Mouse (Mus musculus) A20 (cell line): ENCODE measurements around the gene Rab13.
A peak's percentile ranks its signal among the peaks of the same experiment; 100 is the strongest.
"Not testable (repeated sequence)": the region's sequence is repeated elsewhere in the genome, so short reads cannot be mapped to it uniquely, and the experiment has no call there.

ENCODE experiments used
- DNase-seq: peaks from one replicate; pipeline ENCODE4 v3.0.0-alpha.2; 2011; ENCODE audit warnings: low read depth, low spot score

Gene Rab13

DNA sequence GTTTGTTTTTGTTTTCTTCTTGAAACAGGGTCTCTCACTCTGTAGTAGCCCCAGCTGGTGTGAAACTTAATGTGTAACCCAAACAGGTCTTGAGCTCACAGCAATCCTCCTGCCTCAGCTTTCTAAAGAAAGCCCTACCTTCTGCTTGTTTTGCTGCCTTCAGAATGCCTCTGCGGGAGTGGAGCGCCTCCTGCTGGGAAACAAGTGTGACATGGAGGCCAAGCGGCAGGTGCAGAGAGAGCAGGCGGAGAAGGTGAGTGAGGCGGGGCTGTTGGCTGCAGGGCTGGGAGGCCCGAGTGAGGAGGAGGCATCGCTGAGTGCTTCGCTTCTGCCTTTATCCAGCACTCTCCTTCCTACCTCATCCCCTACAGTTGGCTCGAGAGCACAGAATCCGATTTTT, 10.8 kb downstream of the Rab13 start:
- no peak for DNase-seq

DNA sequence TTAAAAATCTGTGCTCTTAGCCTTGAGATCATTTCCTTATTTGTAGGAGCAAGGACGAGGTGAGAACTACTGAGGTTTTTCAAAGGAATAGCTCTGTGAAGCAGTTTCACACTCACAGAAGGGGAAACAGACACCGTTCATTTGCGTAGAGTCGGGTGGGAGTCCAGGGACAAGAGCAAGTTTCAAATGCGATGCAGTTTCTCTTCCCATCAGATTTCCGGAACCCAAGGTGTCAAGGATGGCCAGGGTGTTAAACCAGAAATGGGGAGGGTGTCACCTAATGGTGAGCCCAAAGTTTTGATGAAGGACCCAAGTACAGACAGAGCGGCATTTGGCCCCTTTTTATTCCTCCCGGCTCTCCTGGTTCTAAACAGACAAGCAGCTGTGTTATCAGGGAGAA, 17.6 kb downstream of the Rab13 start:
- no peak for DNase-seq

DNA sequence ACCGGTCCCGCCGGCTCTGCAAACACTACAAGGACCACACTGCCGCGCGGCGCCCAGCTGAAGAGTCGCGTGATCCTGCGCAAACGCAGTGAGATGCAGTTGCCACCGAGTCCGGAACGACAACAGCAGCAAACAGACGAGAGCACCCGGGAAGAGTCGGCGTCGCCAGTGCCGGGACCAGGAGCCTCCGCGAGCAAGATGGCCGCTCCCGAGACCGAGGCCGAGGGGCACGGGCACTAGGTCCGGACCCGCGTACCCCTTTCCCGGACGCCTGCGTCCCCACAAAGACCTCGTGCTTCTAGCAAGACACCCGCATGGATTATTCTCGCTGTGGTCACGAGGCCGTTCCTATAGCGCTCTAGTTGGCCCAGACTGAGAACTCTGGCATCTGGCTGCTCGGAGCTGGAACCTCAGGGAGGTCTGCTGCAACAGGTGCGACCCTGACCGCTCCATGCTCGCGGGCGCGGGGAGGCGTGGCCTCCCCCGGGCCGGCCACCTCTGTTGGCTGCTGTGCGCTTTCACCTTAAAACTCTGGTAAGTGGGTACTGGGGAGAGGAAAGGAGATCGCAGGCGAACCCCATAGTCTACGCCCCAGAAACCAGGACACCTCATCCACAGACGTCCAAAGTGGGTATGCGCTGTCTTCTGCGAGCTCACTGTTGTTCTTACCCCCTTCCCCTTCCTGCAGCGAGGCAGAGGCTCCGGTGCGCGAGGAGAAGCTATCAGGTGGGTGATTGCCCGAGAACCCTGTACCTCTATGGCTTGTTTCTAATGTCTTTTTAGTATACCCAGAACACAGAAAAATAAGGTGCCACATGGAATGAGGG, 18.2 kb downstream of the Rab13 start, which contains the start of gene Jtb:
Gene Jtb (plus strand): TSS at position 91 of the 827 bp plus-strand sequence.
- DNase-seq, result peak; percentile 97

DNA sequence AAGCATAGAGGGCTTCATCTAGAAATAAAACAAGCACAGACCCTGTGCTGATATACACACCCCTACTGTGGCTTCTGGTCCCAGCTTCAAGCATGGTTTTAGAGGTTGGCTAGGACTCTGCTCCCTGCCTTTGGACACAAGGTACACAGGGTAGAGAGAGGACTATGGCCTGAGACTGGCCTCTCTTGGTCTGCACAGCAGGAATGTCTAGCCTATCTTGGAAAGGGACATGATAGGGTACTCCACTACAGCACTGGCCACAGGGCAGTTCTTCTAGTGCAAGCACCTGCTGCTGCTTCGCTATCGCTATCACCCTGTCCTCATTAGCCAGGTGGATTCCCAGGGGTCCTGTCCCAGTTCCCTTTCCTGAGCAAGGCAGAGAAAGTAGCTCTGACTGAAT, 27.8 kb downstream of the Rab13 start:
- DNase-seq, result peak; percentile 42

DNA sequence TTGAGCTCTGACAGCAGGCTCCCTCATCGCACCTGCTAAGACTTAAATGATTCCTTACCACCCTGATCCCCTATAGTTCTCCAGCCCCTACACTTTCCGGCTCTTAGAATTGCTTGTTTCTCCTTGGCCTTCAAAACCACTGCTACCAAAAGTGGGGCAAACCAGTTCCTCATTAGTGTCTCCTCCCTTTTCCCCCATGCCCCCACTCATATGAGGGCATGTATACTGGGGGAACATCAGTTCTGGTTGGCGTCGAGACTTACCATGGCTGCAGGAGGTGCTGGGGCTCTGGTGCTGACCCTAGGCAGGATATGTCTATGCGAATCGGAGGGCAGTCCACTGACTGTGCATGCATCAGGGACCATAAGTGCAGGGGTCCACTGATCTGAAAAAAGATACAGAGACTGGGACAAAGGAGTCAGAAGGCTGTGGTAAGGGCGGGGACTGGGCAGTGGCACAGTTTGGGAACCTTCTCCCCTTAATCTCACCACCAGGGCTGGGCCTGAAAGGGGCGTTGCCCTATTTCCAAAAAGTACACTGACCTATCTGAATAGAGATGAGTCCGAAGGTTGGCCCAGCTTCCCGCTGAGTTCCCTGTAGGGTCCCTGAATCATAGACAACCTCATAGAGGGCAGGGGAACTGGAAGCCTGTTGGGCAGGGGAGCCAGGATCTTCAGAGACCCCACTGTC, 28.3 kb downstream of the Rab13 start:
- no peak for DNase-seq

DNA sequence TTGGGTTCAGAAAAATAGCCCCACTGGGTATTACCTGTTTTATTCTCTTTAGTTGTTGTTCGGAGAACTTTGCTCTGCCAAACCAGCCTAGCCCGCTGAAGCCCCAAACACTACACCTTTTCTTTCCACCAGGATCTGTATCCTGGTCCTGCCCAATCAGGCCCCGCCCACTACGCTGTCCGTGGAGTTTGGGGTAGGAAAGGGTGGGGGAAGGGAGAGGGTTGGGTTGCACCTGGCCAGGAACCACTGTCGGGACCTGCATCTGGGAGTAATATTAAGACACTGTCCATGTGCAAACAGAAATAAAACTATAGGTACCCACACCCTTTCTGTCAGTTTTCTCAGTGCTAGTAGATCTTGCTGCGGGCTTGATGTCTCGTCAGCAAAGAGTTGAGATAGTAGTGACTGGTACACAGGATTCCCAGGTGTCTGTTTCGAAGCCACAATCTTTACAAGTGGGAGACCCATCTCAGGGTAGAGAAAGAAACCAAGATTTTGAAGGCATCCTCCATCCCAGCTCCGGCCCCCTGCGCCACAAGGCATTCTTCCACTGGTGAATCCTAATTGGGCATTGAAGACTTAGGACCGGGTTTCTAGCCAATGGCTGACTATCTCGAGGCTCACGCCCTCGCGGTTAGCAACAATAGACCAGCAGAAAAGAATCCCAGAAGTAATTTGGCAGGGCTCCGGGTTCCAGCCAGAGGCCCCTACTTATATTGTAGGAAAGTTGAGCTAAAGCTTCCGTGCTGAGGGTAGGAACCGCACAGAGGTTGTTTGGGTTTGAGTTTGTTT, 29.7 kb downstream of the Rab13 start, which contains the start of gene Creb3l4:
Gene Creb3l4 (minus strand): TSS at position 529 of the 792 bp plus-strand sequence.
- no peak for DNase-seq

DNA sequence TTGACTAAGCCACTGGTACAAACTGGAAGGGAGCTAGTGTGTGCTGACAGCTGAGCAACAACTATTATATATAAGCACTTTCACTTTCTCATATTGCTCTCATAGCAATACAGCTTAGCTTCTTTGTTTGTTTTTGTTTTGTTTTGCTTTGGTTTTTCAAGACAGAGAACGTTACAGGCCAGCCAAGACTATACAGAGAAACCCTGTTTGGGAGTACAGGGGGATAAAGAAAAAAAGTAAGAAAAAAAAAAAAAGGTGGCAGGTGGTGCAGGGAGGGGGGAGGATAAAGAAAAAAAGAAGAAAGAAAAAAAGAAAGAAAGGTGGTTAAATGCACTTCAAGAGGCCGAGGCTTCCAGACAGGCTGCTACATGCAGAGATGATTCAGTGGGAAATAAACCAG, 31.9 kb downstream of the Rab13 start:
- peak; percentile 53 for DNase-seq

DNA sequence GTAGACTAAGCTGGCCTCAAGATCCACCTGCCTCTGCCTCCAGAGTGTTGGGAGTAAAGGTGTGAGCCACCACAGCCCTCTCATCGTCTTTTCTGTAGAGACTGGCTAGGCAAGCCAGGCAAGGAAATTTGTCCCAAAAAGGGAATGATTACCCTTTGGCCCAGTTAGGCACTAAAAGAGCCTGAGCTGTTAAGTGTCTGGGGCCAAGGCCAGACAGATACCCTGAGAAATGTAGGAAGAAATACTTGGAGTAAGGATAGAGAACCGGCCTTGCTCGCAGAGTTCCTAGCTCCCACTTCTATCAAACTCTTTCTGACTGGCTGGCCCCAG, 34.1 kb downstream of the Rab13 start:
- no peak for DNase-seq

DNA sequence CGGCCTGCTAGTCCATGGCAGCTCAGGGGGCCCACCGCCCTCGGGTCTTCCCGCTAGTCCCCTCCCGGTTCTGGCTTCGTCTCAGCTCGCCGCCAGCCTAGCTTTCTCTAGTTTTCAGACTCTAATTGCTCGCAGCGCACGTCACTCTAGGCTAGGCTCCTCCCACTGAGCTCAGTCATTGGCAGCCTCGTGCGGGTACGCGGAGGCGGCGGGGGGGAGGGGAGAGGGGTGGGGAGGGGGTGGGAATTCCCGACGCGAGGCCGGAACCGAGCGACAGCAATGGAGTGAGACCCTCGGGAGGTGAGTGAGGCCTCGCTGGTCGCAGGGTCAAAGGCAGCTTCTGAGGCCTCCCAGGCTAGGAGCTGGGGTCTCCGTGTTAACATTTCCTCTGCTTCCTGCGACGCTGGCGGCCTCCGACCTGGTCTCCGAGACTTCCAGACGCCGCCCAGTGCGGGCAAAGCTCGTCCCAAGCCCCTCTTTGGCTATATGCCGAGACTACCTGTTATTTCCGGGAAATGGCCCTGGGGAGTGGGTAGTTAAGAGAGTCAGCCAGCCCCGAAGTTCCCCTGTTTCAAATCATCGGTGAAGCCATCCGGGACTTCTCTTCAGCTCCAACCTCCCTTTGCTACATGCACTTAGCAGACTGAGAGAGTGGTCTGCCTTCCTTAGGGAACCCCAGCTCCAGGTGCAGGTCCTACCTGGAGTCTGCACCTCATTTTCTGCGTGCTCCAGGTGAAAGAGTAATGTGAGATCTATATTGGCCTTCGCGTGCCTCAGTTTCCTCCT, 34.7 kb downstream of the Rab13 start, which contains the start of gene Slc39a1:
Gene Slc39a1 (plus strand): TSS at position 213 of the 786 bp plus-strand sequence.
- peak; percentile 95 for DNase-seq

DNA sequence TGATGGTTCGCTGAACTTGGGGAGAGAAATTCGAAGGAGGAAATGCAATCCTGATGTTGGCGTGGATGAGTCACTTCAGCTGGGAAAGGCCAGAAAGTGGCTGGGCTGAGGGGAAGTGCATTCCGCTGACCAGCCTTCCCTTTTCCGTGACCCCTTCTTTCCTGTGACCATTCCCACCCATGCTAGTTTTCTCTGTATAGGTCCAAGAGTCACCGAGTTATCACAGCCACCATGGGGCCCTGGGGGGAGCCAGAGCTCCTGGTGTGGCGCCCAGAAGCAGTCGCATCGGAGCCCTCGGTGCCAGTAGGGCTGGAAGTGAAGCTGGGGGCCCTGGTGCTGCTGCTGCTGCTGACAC, 35.2 kb downstream of the Rab13 start:
- peak; percentile 61 for DNase-seq

DNA sequence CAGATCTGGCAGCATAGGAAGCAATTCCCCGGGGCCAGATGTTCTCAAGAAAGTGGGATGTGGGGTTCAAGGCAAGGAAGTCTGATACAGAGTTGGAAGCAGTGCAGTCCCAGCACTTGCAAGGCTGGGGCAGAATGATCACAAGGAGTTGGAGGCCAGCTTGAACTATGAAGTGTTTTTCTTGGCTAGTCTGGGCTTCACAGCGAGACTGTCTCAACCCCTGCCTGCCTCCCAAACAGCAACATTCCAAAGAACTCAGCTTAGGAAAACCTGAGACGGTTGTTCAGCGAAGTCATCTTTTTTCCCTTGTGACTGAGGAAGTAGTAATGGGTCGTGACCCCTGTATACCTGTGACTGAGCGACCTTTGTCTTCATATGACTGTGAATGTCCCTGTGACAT, 37.3 kb downstream of the Rab13 start:
- no peak for DNase-seq

DNA sequence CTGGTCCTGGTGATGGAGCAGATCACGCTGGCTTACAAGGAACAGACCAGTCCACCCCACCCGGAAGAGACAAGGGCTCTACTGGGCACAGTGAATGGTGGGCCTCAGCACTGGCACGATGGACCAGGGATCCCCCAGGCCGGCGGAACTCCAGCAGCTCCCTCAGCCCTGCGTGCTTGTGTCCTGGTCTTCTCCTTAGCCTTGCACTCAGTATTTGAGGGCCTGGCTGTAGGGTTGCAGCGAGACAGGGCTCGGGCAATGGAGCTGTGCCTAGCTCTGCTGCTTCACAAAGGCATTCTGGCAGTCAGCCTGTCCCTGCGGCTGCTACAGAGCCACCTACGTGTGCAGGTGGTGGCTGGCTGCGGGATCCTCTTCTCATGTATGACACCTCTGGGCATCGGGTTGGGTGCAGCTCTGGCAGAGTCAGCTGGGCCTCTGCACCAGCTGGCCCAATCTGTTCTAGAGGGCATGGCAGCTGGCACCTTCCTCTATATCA, 38.3 kb downstream of the Rab13 start:
- not testable (repeated sequence) for DNase-seq

DNA sequence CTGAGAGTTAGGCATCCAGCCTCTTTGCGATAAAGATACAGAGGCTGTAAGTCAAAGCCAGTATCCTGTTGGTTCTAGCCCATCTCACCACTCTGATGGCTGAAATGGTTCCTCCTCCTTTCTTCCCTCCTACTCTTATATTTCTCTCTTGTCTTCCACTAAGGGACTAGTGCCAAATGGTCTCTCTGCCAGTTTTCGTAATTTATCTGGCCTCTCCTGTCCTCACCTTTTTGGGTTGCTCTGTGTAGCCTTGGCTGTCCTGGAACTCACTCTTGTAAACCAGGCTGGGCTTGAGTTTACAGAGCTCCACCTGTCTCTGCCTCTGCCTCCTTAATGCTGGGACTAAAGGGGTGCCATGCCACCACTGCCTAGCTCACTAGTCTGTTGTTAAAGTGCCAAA, 39.2 kb downstream of the Rab13 start:
- DNase-seq, result not testable (repeated sequence)

DNA sequence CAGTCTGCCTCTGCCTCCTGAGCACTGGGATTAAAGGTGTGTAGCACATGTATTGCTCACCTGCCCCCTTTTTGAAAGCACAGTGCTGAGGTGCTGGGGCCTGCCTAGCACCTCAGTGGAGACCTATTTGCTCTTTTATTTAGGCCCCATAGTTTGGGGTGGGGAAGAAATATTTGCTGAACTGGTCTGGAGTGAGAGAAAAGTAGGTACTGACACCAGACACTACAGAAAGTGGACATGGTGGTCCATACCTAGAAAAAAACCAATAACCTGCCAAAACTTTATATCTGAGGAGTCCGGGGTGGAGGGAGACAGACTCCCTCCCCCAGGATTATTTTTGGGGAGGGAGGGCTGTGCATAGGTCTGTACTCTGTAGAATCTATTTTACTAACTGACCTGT, 39.7 kb downstream of the Rab13 start:
- DNase-seq, result peak; percentile 18

DNA sequence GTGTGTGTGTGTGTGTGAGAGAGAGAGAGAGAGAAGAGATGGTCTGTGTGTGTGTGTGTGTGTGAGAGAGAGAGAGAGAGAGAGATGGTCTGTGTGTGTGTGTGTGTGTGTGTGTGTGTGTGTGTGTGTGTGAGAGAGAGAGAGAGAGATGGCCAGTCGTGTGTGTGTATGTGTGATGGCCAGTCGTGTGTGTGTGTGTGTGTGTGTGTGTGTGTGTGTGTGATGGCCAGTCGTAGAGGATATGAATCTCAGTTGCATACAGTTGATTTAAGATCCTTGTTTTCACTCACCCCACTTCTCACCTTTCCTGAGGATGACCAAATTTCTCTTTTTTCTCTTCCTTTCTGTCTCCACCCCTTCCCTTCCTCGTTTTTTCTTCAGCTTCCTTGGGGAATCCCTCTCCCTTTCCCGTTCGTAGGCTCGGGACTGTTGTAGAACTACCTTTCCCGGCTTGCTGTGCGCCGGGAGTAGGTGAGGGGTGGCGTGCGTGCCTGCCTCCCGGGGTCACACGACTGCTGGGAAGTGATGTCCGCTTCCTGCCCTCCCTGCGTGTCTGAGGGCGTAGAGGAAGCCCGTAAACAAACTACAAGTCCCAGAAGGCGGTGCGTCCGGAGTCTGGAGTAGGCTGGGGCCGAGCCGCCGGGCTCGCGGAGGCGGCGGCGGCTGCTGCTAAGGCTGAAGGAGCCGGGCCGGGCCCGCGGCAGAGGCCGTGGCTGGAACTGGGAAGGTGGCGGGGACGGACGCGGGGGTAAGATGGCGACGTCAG, 40.3 kb downstream of the Rab13 start, which contains the start of gene Crtc2:
Gene Crtc2 (plus strand): TSS at position 511 of the 766 bp plus-strand sequence.
- DNase-seq, result peak; percentile 96

DNA sequence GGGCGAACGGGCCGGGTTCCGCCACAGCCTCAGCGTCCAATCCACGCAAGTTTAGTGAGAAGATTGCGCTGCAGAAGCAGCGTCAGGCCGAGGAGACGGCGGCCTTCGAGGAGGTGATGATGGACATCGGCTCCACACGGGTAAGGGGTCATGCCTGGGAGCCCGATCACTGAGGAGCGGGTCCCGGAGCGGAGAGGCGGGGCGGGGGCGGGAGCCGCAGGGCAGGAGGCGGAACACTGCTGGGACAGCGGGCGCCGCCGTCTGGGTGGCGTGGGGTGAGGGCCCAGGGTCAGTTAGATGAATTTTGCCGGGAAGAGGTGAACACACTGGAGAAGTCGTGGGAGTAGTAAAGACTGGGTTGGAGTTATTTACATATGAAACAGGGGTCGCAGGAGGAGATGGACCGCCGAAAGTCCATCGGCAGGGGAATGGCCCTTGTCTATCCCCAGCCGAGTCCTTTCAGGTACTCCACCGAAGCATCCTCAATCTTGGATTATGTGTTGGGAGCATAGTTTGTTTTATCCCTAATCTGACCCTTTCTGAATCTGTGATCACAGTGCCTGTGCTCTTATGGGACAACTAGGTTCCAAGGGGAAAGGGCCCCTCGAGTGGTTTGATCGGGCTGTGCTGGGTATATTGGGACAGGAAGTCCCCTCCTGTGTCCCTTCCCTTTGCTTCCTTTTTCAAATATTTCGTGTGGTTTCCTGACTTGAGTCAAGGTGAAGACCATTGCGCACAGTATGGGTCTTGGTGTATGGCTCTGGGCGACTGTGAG, 41.1 kb downstream of the Rab13 start:
- peak; percentile 66 for DNase-seq

DNA sequence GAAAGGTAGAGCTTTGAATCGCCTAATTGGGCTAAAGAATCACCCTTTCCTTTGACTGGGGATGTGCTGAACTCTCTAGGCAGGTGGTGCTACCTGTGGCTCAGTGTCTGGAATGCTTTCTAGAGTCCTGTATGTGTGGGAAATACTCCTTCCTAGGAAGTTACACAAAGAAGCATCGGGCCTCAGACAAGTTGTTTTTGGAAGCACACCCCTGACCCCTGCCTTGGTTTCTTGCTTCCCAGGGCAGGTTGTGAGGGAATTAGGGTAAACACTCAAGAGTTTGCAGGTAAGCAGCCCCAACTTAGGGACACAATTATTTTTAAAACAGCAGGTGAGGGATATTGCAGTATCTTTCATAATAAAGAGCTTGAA, 41.7 kb downstream of the Rab13 start:
- no peak for DNase-seq

DNA sequence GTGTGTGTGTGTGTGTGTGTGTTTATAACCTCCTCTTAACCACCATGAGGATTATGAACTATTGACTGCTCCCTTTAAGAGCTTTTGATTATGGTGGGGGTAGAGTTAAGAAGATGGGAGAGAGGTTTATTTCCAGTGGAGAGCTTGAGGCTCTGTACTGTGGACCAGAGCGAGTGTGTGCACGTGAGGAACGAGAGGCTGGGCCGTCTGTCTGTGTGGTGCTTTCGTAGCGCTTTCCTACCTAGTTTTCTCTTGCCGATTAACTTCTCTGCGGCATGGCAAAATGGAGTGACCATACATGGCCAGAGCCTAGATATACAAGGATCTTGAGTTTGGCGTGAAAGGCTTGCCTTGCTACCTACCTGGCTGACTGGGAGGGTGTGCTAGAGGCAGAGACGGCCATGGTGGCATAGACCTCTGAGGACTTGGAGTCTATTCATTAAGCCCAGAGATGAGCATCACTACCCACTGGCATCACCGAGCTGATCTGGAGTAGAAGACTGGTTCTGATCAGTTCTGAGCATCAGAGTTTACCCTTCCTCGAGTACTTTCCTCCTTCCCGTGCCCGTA, 42.4 kb downstream of the Rab13 start:
- DNase-seq, result no peak
